Mouse (Mus musculus) kidney, adult 8-10 months (tissue): ENCODE measurements around the gene Mfn2.

ENCODE experiments used
- DNase-seq, 2 experiments: peaks; one replicate each; pipeline ENCODE4 v3.0.0; 2022

Mfn2 gene

GRCm38 (mm10) chr4:147904313-147905089 is at the start of gene Mfn2:
TSS of gene Mfn2 (minus strand) at chr4:147904704.
- DNase-seq: peak; percentile 90 to 92

- DNase-seq: peak in 1 of 2 experiments; percentile 37
These were observed 49.1 kb upstream of the Mfn2 start for GRCm38 (mm10) chr4:147953590-147953989.

GRCm38 (mm10) chr4:147947511-147947910 is 43.0 kb upstream of the Mfn2 start:
- DNase-seq: no peak

GRCm38 (mm10) chr4:147943005-147943404 is 38.5 kb upstream of the Mfn2 start:
- peak; percentile 61 for DNase-seq

- DNase-seq: peak; percentile 28 to 29
These were observed 36.8 kb upstream of the Mfn2 start for GRCm38 (mm10) chr4:147941045-147942020.

GRCm38 (mm10) chr4:147940576-147941044 is 36.1 kb upstream of the Mfn2 start, which contains the start of gene 2510039O18Rik:
TSS of gene 2510039O18Rik (plus strand) at chr4:147940895.
- DNase-seq: peak; percentile 82 to 84

GRCm38 (mm10) chr4:147940111-147940510 is 35.6 kb upstream of the Mfn2 start:
- peak in 1 of 2 experiments; percentile 32 for DNase-seq

- peak; percentile 63 to 67 for DNase-seq
These were observed 33.9 kb upstream of the Mfn2 start for GRCm38 (mm10) chr4:147938148-147939096.

- no peak for DNase-seq
These were observed 33.0 kb upstream of the Mfn2 start for GRCm38 (mm10) chr4:147937486-147937885.

- DNase-seq: no peak
These were observed 32.5 kb upstream of the Mfn2 start for GRCm38 (mm10) chr4:147937021-147937420.

GRCm38 (mm10) chr4:147936331-147936954 is 31.9 kb upstream of the Mfn2 start, which contains the start of gene Plod1:
TSS of gene Plod1 (minus strand) at chr4:147936767.
- peak; percentile 82 to 87 for DNase-seq

GRCm38 (mm10) chr4:147935904-147936303 is 31.4 kb upstream of the Mfn2 start:
- no peak for DNase-seq

GRCm38 (mm10) chr4:147934611-147935010 is 30.1 kb upstream of the Mfn2 start:
- no peak for DNase-seq

GRCm38 (mm10) chr4:147934134-147934533 is 29.6 kb upstream of the Mfn2 start:
- no peak for DNase-seq

- DNase-seq: no peak
These were observed 26.4 kb upstream of the Mfn2 start for GRCm38 (mm10) chr4:147930946-147931345.

GRCm38 (mm10) chr4:147928540-147928939 is 24.0 kb upstream of the Mfn2 start:
- no peak for DNase-seq

- no peak for DNase-seq
These were observed 23.6 kb upstream of the Mfn2 start for GRCm38 (mm10) chr4:147928136-147928535.

- peak; percentile 41 to 54 for DNase-seq
These were observed 23.2 kb upstream of the Mfn2 start for GRCm38 (mm10) chr4:147927705-147928104.

GRCm38 (mm10) chr4:147922341-147922740 is 17.8 kb upstream of the Mfn2 start:
- DNase-seq: no peak

GRCm38 (mm10) chr4:147920973-147921372 is 16.5 kb upstream of the Mfn2 start:
- no peak for DNase-seq

- peak; percentile 55 to 68 for DNase-seq
These were observed 14.1 kb upstream of the Mfn2 start for GRCm38 (mm10) chr4:147918459-147919121.
